Mouse (Mus musculus) embryonic facial prominence, embryonic 12.5 days (tissue): ENCODE results near the gene Crim1. TPM values are rescaled to one million over a fixed set of nuclear protein-coding genes. Genes with fewer than 3 reads are reported as not detected.

Experiments used
- ATAC-seq: fragments of 200-750 bp; cut with Nextera tagmentation; 2 replicates; pipeline ENCODE4 v1.8.0; 2017; ENCODE audit not compliant: insufficient number of reproducible peaks, insufficient read depth, low FRiP score, low TSS enrichment
- H3K27ac ChIP-seq: fragments of 300-500 bp; sonication (generic); 2 replicates; pipeline ENCODE4 v1.5.1; 2016; ENCODE audit warnings: mild to moderate bottlenecking
- H3K27me3 ChIP-seq: fragments of 300-500 bp; sonication (generic); 2 replicates; pipeline ENCODE4 v1.6.1; 2016; ENCODE audit warnings: mild to moderate bottlenecking, moderate library complexity
- H3K36me3 ChIP-seq: fragments of 300-500 bp; sonication (generic); 2 replicates; pipeline ENCODE4 v1.6.1; 2016; ENCODE audit warnings: mild to moderate bottlenecking
- H3K4me1 ChIP-seq: fragments of 300-500 bp; sonication (generic); 2 replicates; pipeline ENCODE4 v1.6.1; 2016
- H3K4me2 ChIP-seq: fragments of 300-500 bp; sonication (generic); replicated peaks from 2 replicates; pipeline ENCODE4 v1.6.1; 2016; ENCODE audit warnings: mild to moderate bottlenecking, moderate library complexity
- H3K4me3 ChIP-seq: fragments of 300-500 bp; sonication (generic); 2 replicates; pipeline ENCODE4 v1.5.1; 2016; ENCODE audit warnings: mild to moderate bottlenecking
- H3K9ac ChIP-seq: fragments of 300-500 bp; sonication (generic); 2 replicates; pipeline ENCODE4 v1.6.1; 2016; ENCODE audit warnings: mild to moderate bottlenecking, moderate library complexity
- H3K9me3 ChIP-seq: fragments of 300-500 bp; sonication (generic); 2 replicates; pipeline ENCODE4 v1.6.1; 2016; ENCODE audit warnings: mild to moderate bottlenecking, moderate library complexity
- WGBS: fragments of 180-500 bp; shearing (Covaris S2); methylation state at CpG from one replicate; pipeline ENCODE4 v1.1.7; 2016; 5-methylcytosine and 5-hydroxymethylcytosine counted together
- polyA plus RNA-seq: library from polyadenylated mRNA; unstranded; fragments of >200 nt; fragmentation: Nextera tagmentation; extraction: Ambion mirVana; gene quantifications from 2 replicates; pipeline ENCODE4 v1.2.1, GENCODE M21; 2016

Gene Crim1
- polyA plus RNA-seq, 1 experiment from 2014 or later, result 5.9 TPM

DNA sequence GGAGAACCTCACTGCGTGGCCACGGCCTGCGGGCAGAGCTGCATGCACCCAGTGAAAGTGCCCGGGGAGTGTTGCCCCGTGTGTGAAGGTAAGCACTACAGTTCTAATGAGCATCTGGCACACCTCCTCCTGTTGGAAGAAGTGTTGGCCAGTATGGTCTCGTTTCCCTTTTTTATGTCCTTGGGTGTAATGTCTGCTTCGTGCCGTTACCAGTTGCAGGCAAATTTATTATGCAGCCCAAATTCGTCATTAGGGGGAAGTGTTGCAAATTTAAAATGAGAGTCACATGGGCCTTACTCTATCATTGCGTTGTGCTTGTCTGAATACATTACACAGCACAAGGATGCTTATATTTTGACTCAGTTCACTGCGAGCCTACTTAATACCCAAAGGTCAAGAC, 115.6 kb downstream of the Crim1 start:
- Histone ChIP-seq H3K4me1 (no peaks in the 10 kb centered on the region), H3K9ac (no peak overlapping the region), H3K27me3 (no peaks in the 10 kb centered on the region), H3K9me3 (no peaks in the 10 kb centered on the region), H3K4me3 (no peak overlapping the region), H3K27ac (no peak overlapping the region), H3K4me2 (no peak overlapping the region), H3K36me3 (peaks cover 14% of the 10 kb centered on the region)
- no peak for ATAC-seq
- 93% methylated on average over 11 of the region's 11 CpGs for WGBS

DNA sequence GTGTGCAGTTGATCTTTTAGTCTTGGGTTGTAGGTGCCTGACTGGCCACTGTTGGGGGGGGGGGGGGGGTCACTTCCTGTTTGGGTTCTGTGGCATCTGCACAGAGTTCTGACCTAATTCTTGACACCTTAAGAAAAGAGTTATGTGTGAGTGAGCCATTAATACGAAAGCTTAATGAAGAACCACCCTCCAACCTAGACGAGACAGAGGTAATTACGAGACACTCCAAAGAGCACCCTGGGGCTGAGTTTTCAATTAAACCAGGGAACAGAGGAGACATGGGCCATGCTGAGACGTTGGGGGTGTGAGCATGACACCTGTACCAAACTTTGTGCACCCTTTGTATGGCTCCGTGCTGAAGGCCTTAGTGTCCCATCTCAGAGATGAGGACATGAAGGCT, 117.3 kb downstream of the Crim1 start:
- Histone ChIP-seq H3K27ac (no peak overlapping the region), H3K4me3 (no peak overlapping the region), H3K4me2 (no peak overlapping the region), H3K4me1 (0 out of 2 replicates have a peak, but pooled peaks cover 2% of the 10 kb centered on the region), H3K9me3 (no peaks in the 10 kb centered on the region), H3K36me3 (peaks cover 14% of the 10 kb centered on the region), H3K27me3 (no peaks in the 10 kb centered on the region), H3K9ac (no peak overlapping the region)
- WGBS, result 77% methylated on average over 5 of the region's 5 CpGs
- ATAC-seq, result no peak

DNA sequence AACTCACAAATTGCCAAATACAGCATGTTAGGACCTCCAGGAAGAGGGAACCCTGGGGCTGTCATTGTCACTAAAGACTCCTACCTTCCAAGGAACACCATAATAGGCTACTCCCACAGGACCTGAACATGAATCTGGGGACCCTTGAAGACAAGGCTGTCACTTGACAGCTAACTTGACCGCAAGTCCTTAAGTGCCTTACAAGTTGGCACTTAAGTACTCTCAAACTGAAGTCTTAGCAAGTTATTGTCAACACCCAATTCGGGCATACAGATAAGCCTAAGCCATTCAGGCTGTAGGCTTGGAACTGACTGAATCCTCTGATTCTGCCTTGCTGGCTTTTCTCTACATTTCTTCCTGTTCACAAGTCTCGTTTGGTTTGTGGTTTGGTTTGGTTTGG, 118.8 kb downstream of the Crim1 start:
- Histone ChIP-seq H3K4me3 (no peak overlapping the region), H3K9ac (no peak overlapping the region), H3K27me3 (no peaks in the 10 kb centered on the region), H3K4me2 (no peak overlapping the region), H3K36me3 (peaks cover 11% of the 10 kb centered on the region), H3K27ac (no peak overlapping the region), H3K9me3 (no peaks in the 10 kb centered on the region), H3K4me1 (peaks cover 7% of the 10 kb centered on the region; the same call in 1 of the 2 replicates)
- ATAC-seq, result no peak
- WGBS, result 85% methylated on average over 3 of the region's 3 CpGs

DNA sequence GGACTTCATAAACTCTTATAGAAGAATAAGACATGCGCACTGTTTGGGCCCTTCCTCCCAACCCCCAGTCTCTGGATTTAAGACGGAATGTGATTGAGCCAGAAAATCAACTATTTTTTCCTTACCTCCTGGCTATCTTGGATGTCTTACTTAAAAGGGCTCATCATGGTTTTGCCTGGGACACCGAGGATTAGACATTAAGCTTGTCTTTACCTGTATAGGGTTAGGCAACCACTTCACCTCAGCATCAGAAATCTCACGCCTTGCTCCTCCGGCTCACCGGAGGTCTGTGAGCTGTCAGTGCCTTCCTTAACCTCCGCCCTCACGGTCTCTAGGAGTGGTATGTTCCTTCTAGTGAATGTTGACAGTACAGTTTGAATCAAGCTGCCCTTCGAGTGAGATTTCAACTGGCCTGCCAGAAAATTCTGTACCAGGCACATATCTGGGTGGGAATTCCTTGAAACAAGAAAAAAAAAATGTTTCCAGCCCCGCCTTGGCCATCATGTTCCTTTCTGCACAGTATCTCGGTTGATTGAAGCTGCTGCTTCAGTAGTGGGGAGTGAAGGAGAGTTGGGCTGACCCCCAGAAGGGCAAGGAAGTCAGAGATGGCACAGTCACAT, 121.3 kb downstream of the Crim1 start:
- Histone ChIP-seq H3K36me3 (no peaks in the 10 kb centered on the region; the same call in 1 of the 2 replicates), H3K4me3 (no peak overlapping the region), H3K4me2 (no peak overlapping the region), H3K27me3 (no peaks in the 10 kb centered on the region), H3K27ac (no peak overlapping the region), H3K9ac (no peak overlapping the region), H3K9me3 (no peaks in the 10 kb centered on the region), H3K4me1 (peaks cover 7% of the 10 kb centered on the region; the same call in 1 of the 2 replicates)
- no peak for ATAC-seq
- WGBS, result 71% methylated on average over 11 of the region's 11 CpGs

DNA sequence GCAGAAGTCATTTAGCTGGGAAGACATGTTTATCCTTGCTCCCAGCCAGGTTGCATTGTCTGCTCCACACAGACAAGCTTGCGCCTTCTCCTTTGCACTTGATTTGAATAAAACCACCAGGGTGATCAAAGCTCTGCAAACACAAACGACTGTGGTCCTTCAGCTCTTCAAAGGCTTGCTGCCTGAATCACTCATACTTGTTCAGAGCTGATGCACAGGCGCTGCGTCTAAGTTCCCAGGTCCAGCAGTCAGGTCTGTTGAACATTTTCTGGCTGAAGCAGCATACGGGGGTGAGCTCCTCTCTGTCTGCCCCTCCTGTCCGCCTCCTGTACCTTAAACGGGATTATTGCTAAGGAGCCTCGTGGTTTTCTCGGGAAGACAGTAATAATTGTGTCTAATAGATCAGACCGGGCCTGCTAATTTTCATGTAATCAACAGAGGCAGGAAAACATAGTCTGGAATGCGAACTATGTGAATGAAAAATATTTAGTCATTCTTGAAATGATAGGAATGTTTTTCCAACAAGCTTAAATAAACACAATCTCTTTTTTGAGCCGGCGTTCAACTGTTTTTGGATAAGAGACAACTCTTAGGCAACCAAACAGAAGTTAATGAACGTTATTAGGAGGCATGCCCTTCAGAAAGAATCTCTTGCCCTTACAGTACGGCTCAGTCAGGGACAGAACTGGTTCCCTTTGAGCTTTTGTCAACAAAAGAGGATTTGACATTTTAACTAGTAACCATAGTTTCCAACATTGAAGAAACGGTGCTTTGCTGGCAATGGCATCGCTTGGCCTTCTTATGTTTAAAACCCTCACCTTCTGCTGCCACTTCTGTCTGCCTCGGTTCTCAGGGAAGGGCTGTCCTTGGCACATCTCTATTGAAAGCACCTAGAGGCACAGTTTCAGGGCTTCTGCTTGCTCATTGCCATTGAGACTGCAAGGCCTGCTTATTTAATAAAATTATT, 122.6 kb downstream of the Crim1 start:
- Histone ChIP-seq H3K27me3 (no peaks in the 10 kb centered on the region), H3K9me3 (no peaks in the 10 kb centered on the region), H3K36me3 (no peaks in the 10 kb centered on the region; the same call in 1 of the 2 replicates), H3K9ac (no peak overlapping the region), H3K4me1 (peaks cover 7% of the 10 kb centered on the region; the same call in 1 of the 2 replicates), H3K4me2 (no peak overlapping the region), H3K27ac (peak overlapping the region; percentile 30; the same call in 1 of the 2 replicates), H3K4me3 (no peak overlapping the region)
- 34% methylated on average over 18 of the region's 18 CpGs for WGBS
- no peak for ATAC-seq

DNA sequence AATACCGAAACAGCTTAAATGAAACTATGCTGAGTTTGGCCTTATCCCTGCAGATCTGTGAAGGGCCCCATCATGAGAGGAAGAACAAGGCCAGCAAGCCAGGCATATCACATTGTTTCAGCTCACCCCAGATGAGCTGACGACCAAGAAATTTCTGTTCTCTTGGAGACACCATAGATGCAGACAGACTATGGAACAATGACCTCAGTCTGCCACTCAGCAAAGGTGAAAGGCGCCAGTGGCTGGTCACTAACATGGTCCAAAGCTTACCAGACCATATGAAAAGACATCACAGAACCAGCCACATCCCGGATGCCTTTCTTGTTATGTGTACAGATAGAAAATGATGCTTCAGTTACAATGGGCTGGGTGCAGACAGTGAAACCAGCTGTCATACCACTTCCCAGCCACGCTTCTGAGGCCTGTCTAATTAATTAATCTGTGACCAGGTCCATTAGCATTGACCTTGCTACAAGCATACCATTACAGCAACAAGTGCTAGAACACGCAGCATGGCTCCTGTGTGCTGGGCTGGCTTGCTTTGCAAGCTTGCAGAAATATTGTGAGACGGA, 125.8 kb downstream of the Crim1 start:
- H3K4me2 ChIP-seq, result no peak overlapping the region
- no peak overlapping the region for H3K9ac ChIP-seq
- H3K27me3 ChIP-seq, result no peaks in the 10 kb centered on the region
- H3K4me3 ChIP-seq, result no peak overlapping the region
- H3K27ac ChIP-seq, result no peak overlapping the region
- ATAC-seq, result no peak
- H3K4me1 ChIP-seq, result peaks cover 7% of the 10 kb centered on the region; the same call in 1 of the 2 replicates
- no peaks in the 10 kb centered on the region for H3K9me3 ChIP-seq
- WGBS, result 75% methylated on average over 7 of the region's 7 CpGs
- H3K36me3 ChIP-seq, result no peaks in the 10 kb centered on the region

DNA sequence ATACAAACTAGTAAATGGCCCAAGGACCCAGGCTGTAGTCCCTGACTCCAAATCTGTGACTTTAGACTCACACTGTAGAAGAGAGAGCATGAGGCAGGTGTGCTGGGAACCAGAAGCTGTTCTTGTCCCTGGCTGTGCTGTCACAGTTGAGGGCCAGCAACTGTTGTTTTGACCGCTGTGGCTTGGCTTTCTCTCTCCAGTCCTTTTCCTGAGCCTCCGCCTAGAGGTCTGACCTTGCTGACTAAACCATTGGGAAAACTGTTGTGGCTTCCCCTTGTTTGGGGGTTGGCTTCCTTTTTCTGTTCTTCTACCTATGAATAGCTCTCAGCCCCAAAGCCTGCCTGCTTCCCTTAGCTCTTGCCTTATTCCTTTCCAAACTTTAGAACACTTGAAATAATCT, 126.3 kb downstream of the Crim1 start:
- no peaks in the 10 kb centered on the region for H3K36me3 ChIP-seq
- H3K4me3 ChIP-seq, result no peak overlapping the region
- 83% methylated on average over 2 of the region's 2 CpGs for WGBS
- H3K4me1 ChIP-seq, result peaks cover 7% of the 10 kb centered on the region; the same call in 1 of the 2 replicates
- no peaks in the 10 kb centered on the region for H3K27me3 ChIP-seq
- H3K9me3 ChIP-seq, result no peaks in the 10 kb centered on the region
- no peak overlapping the region for H3K9ac ChIP-seq
- ATAC-seq, result no peak
- H3K4me2 ChIP-seq, result no peak overlapping the region
- H3K27ac ChIP-seq, result no peak overlapping the region

DNA sequence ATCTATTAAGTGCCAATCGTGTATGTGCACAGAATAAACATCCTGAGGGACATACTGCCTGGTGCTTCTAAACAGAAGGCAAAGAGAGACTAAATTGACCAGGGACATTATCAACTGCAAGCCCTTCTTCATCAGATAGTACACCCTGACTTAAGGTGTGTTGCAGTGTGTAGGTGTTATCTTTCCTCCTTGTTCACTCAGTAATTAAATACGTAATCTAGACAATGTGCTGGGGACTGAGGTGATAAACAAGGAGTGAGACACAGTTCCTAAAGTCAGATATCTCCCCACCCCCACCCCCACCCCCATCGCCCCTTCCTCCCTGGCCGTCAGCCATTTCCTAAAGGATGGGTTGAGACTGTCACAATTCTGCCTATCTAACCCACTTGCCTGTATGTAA, 127.1 kb downstream of the Crim1 start:
- H3K9ac ChIP-seq, result no peak overlapping the region
- H3K4me3 ChIP-seq, result no peak overlapping the region
- no peaks in the 10 kb centered on the region for H3K9me3 ChIP-seq
- ATAC-seq, result no peak
- H3K36me3 ChIP-seq, result no peaks in the 10 kb centered on the region
- H3K4me2 ChIP-seq, result no peak overlapping the region
- peaks cover 7% of the 10 kb centered on the region; the same call in 1 of the 2 replicates for H3K4me1 ChIP-seq
- no peaks in the 10 kb centered on the region for H3K27me3 ChIP-seq
- H3K27ac ChIP-seq, result no peak overlapping the region
- WGBS, result 81% methylated on average over 4 of the region's 4 CpGs

DNA sequence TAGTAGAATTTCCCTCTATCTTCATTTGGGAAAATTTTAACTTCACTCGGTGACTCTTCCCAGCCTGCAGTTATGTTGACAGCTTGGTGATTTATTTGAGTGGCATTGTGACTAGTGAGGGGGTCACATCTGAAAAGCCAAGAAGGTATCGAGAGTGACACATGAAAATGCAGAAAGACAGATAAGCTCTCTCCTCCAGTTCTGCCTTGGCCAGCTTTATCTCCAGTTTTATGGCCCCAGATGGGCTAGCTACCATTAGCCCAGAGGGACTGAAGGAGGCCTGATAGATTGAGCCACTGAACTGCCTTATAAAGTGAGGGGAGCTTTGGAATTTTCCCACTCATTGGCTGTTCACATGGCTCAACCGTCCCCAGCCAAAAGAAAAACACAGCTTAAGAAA, 128.2 kb downstream of the Crim1 start:
- Histone ChIP-seq H3K27ac (no peak overlapping the region), H3K36me3 (no peaks in the 10 kb centered on the region), H3K4me2 (no peak overlapping the region), H3K27me3 (no peaks in the 10 kb centered on the region), H3K4me3 (no peak overlapping the region), H3K4me1 (no peaks in the 10 kb centered on the region), H3K9ac (no peak overlapping the region), H3K9me3 (no peaks in the 10 kb centered on the region)
- no peak for ATAC-seq
- 69% methylated on average over 3 of the region's 3 CpGs for WGBS

DNA sequence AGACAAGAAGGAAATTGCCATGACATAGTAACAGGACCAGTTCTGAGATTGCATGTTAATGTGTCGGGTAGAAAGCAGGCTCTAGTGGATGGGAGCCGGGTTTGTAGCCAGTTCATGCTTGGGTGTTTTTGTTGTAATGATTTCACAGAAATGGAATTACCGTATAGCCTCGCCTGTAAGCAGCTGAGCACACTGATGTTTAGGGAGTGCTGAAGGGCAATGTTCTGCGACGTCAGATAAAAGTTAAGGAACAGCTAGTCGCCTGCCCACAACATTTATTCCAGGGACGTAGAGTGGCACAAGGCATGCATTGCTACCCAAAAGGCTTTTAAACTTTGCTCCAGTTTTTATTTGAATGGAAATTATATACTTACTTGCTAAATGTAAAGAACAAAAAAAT, 131.4 kb downstream of the Crim1 start:
- WGBS, result 79% methylated on average over 8 of the region's 8 CpGs
- no peaks in the 10 kb centered on the region for H3K9me3 ChIP-seq
- H3K27me3 ChIP-seq, result no peaks in the 10 kb centered on the region
- H3K27ac ChIP-seq, result no peak overlapping the region
- no peak overlapping the region for H3K9ac ChIP-seq
- H3K4me2 ChIP-seq, result no peak overlapping the region
- H3K4me1 ChIP-seq, result no peaks in the 10 kb centered on the region
- no peaks in the 10 kb centered on the region for H3K36me3 ChIP-seq
- ATAC-seq, result no peak
- no peak overlapping the region for H3K4me3 ChIP-seq

DNA sequence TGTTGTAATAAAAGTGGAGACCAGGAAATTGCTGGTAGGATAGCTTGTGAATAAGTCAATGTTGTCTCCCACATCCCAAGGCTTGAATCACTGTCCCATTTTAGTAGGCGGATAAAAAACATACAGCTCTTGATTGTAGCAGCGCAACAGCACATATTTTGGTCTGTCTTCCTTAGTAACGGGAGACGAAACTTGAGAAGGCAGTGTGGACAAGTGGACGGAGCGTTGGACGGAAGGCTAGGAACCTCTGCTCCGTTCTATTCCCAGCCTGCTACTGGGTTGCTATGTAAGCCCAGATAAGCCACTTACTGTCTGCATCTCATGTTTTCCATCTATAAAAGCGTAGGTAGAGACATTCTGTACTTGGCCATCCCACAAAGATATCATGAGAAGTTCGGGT, 133.2 kb downstream of the Crim1 start:
- ATAC-seq, result no peak
- no peaks in the 10 kb centered on the region; the same call in 1 of the 2 replicates for H3K4me1 ChIP-seq
- 89% methylated on average over 10 of the region's 10 CpGs for WGBS

More for the DNA sequence above, 133.2 kb downstream of the Crim1 start:
- Histone ChIP-seq H3K9me3 (no peaks in the 10 kb centered on the region), H3K4me3 (no peak overlapping the region), H3K9ac (no peak overlapping the region), H3K27ac (no peak overlapping the region), H3K27me3 (no peaks in the 10 kb centered on the region), H3K4me2 (no peak overlapping the region), H3K36me3 (peaks cover 4% of the 10 kb centered on the region; the same call in 1 of the 2 replicates)
